Mouse (Mus musculus) thymus, postnatal 0 days (tissue): ENCODE measurements around the gene Map3k14. TPM values are rescaled to one million over a fixed set of nuclear protein-coding genes. Genes with fewer than 3 reads are reported as not detected.

Source experiments
- DNase-seq: peaks from one replicate; pipeline ENCODE4 v3.0.0-alpha.2; 2015; ENCODE audit warnings: low spot score
- polyA plus RNA-seq: library from polyadenylated mRNA; unstranded; fragments of >200 nt; fragmentation: Nextera tagmentation; extraction: Ambion mirVana; gene quantifications from 2 replicates; pipeline ENCODE4 v1.2.1, GENCODE M21; 2015

Map3k14 gene
- polyA plus RNA-seq, 1 experiment from 2014 or later = 7.6 TPM

GRCm38 (mm10) chr11:103176510-103176909 is 90.8 kb downstream of the Map3k14 start:
- no peak for DNase-seq

GRCm38 (mm10) chr11:103175688-103176442 is 91.4 kb downstream of the Map3k14 start:
- DNase-seq = no peak

GRCm38 (mm10) chr11:103174891-103175391 is 92.3 kb downstream of the Map3k14 start:
- DNase-seq = peak; percentile 97

GRCm38 (mm10) chr11:103174411-103174832 is 92.8 kb downstream of the Map3k14 start:
- DNase-seq = no peak

- no peak for DNase-seq
Measured at GRCm38 (mm10) chr11:103173771-103174344, 93.4 kb downstream of the Map3k14 start.

- DNase-seq = no peak
Measured at GRCm38 (mm10) chr11:103173041-103173770, 94.1 kb downstream of the Map3k14 start.

GRCm38 (mm10) chr11:103172392-103173040 is 94.8 kb downstream of the Map3k14 start:
- DNase-seq = no peak

GRCm38 (mm10) chr11:103171703-103172391 is 95.4 kb downstream of the Map3k14 start:
- DNase-seq = no peak

GRCm38 (mm10) chr11:103171286-103171620 is 96.0 kb downstream of the Map3k14 start:
- DNase-seq = no peak

- DNase-seq = peak; percentile 84
Measured at GRCm38 (mm10) chr11:103170494-103171285, 96.6 kb downstream of the Map3k14 start, which contains the start of gene Fmnl1. Gene Fmnl1 (plus strand): TSS chr11:103171107.

GRCm38 (mm10) chr11:103170111-103170493 is 97.2 kb downstream of the Map3k14 start:
- peak; percentile 70 for DNase-seq

Other genes starting within 250 kb of the Map3k14 start
- gene Nmt1, start 239.3 kb downstream of the Map3k14 start, polyA plus RNA-seq = 81.6 and 85.6 TPM in 2 replicates
- 31.3 and 39.8 TPM in 2 replicates for gene Dcakd, start 239.1 kb downstream of the Map3k14 start, polyA plus RNA-seq
- 1.2 and 1.3 TPM in 2 replicates for gene Plcd3, start 165.8 kb downstream of the Map3k14 start, polyA plus RNA-seq
- 22.0 and 23.5 TPM in 2 replicates for gene Acbd4, start 165.8 kb downstream of the Map3k14 start, polyA plus RNA-seq
- gene Hexim1, start 151.2 kb downstream of the Map3k14 start, polyA plus RNA-seq = 4.9 and 5.9 TPM in 2 replicates
- gene Hexim2, start 135.0 kb downstream of the Map3k14 start, polyA plus RNA-seq = 6.9 and 8.9 TPM in 2 replicates
- gene Fmnl1, start 96.4 kb downstream of the Map3k14 start, polyA plus RNA-seq = 56.9 and 59.8 TPM in 2 replicates
- gene 1700023F06Rik, start 58.9 kb downstream of the Map3k14 start, polyA plus RNA-seq = 0.56 and 0.93 TPM in 2 replicates
- gene Spata32, start 49.0 kb downstream of the Map3k14 start, polyA plus RNA-seq = not detected in 2 replicates
- 20.0 and 20.4 TPM in 2 replicates for gene Arhgap27, start 96.2 kb upstream of the Map3k14 start, polyA plus RNA-seq
- gene Plekhm1, start 145.2 kb upstream of the Map3k14 start, polyA plus RNA-seq = 7.5 and 7.9 TPM in 2 replicates
- not detected in 2 replicates for gene Lrrc37a, start 237.1 kb upstream of the Map3k14 start, polyA plus RNA-seq